Mouse (Mus musculus): ENCODE data around the gene Actr5. TPM values are rescaled to one million over a fixed set of nuclear protein-coding genes. Genes with fewer than 3 reads are reported as not detected.

The Actr5 gene
- polyA plus RNA-seq, 1 experiment from 2014 or later, result 13.0 TPM

DNA sequence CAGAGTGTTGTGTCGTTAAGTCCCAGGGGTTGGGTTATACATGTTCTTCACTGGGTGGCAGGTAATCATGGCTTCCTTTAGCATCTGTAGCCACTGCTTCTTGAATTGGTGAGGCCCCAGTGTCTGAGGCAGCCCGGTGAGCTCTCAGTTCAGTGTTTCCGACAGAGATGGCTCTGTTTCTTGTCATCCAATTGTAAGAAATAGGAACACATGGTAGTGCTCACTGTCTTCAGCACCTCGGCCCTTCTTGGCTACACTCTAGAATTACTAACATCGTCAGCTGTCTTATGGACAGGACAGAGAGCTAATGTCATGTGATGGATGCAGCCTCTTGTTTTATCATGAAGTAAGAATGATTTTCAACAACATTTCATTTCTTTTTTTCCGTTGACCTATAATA is 50.5 kb downstream of the Actr5 start:
- H3K27ac ChIP-seq (ENCODE audit: low read depth), result no peak overlapping the region
- no peak for ATAC-seq (replicated peaks; ENCODE audit: low FRiP score, low TSS enrichment, low read depth)
- peaks cover 7% of the 10 kb centered on the region for H3K4me1 ChIP-seq (replicated peaks; ENCODE audit: control insufficient read depth, insufficient read depth, low read length)
- no peak for DNase-seq (ENCODE audit: low spot score)
- H3K36me3 ChIP-seq (ENCODE audit: control insufficient read depth, insufficient read depth, low read length), result no peaks in the 10 kb centered on the region
- no peak overlapping the region for H3K9ac ChIP-seq (ENCODE audit: low read length)
- 36% methylated on average over 6 of the region's 6 CpGs for WGBS
- no peak overlapping the region for H3K4me2 ChIP-seq (ENCODE audit: low read length)
- peaks cover 5% of the 10 kb centered on the region for H3K27me3 ChIP-seq (replicated peaks; ENCODE audit: control insufficient read depth, insufficient read depth, low read length)
- H3K9me3 ChIP-seq (ENCODE audit: control insufficient read depth, low read length), result no peaks in the 10 kb centered on the region
- H3K4me3 ChIP-seq (ENCODE audit: low read depth, low read length), result no peak overlapping the region

- Histone ChIP-seq H3K9me3 (ENCODE audit: control insufficient read depth, low read length) (no peaks in the 10 kb centered on the region), H3K36me3 (ENCODE audit: control insufficient read depth, insufficient read depth, low read length) (no peaks in the 10 kb centered on the region), H3K27me3 (replicated peaks; ENCODE audit: control insufficient read depth, insufficient read depth, low read length) (no peaks in the 10 kb centered on the region), H3K4me3 (ENCODE audit: low read depth, low read length) (no peak overlapping the region), H3K4me1 (replicated peaks; ENCODE audit: control insufficient read depth, insufficient read depth, low read length) (peaks cover 7% of the 10 kb centered on the region), H3K27ac (ENCODE audit: low read depth) (no peak overlapping the region), H3K9ac (ENCODE audit: low read length) (no peak overlapping the region), H3K4me2 (ENCODE audit: low read length) (no peak overlapping the region)
- ATAC-seq (replicated peaks; ENCODE audit: low FRiP score, low TSS enrichment, low read depth) (no peak), DNase-seq (ENCODE audit: low spot score) (no peak)
- WGBS, result 86% methylated on average over 12 of the region's 12 CpGs
Measured at GRCm38 (mm10) chr2:158675907-158676533, 51.3 kb downstream of the Actr5 start.

DNA sequence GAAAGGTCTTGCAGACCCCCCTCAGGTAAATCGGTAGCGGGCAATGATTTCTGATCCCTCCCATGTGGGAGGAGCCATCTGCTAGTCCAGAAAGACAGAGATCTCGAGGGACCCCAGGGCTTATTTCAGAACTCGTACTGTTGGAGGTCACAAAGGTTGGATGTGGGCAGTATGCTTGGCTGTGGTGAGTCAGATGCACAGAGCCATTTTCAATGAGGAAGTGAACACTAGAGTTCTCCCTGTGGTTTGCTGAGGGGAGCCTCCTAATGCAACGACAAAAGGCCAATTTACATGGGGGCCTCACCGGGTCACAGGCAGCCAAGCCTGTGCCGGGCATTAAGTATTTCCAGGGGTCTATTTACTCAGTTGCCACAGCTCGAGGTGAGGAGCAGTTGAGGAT is 53.3 kb downstream of the Actr5 start:
- no peak for ATAC-seq (replicated peaks; ENCODE audit: low FRiP score, low TSS enrichment, low read depth)
- DNase-seq (ENCODE audit: low spot score), result no peak
- Histone ChIP-seq H3K27ac (ENCODE audit: low read depth) (no peak overlapping the region), H3K27me3 (replicated peaks; ENCODE audit: control insufficient read depth, insufficient read depth, low read length) (no peaks in the 10 kb centered on the region), H3K9ac (ENCODE audit: low read length) (no peak overlapping the region), H3K4me3 (ENCODE audit: low read depth, low read length) (no peak overlapping the region), H3K4me2 (ENCODE audit: low read length) (no peak overlapping the region), H3K36me3 (ENCODE audit: control insufficient read depth, insufficient read depth, low read length) (no peaks in the 10 kb centered on the region), H3K4me1 (replicated peaks; ENCODE audit: control insufficient read depth, insufficient read depth, low read length) (peaks cover 5% of the 10 kb centered on the region), H3K9me3 (ENCODE audit: control insufficient read depth, low read length) (no peaks in the 10 kb centered on the region)
- WGBS, result 67% methylated on average over 8 of the region's 8 CpGs

DNA sequence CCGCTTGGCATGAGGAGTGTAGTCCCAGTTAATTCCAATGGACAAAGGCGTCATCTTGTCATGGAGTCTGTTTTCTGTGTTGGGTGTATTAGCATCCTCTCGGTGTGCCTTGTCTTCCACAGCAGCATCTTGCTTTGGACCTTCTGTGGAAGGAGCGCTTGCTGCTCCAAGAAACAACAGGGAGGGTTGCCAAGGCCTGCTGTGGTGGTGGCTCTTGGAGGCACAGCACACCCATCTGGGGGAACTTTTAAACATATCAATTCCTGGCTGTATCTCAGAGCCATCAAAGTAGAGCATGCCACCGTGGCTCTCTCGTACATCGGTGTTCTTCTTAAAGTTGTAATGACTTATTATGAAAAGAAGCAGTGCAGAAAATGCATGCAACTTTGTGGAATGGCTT is 54.4 kb downstream of the Actr5 start:
- Histone ChIP-seq H3K27ac (ENCODE audit: low read depth) (no peak overlapping the region), H3K27me3 (replicated peaks; ENCODE audit: control insufficient read depth, insufficient read depth, low read length) (no peaks in the 10 kb centered on the region), H3K4me1 (replicated peaks; ENCODE audit: control insufficient read depth, insufficient read depth, low read length) (no peaks in the 10 kb centered on the region), H3K4me3 (ENCODE audit: low read depth, low read length) (no peak overlapping the region), H3K4me2 (ENCODE audit: low read length) (no peak overlapping the region), H3K9me3 (ENCODE audit: control insufficient read depth, low read length) (no peaks in the 10 kb centered on the region), H3K36me3 (ENCODE audit: control insufficient read depth, insufficient read depth, low read length) (no peaks in the 10 kb centered on the region), H3K9ac (ENCODE audit: low read length) (no peak overlapping the region)
- ATAC-seq (replicated peaks; ENCODE audit: low FRiP score, low TSS enrichment, low read depth), result no peak
- 94% methylated on average over 7 of the region's 7 CpGs for WGBS
- no peak for DNase-seq (ENCODE audit: low spot score)

GRCm38 (mm10) chr2:158680357-158680889 is 55.7 kb downstream of the Actr5 start:
- H3K9me3 ChIP-seq (ENCODE audit: control insufficient read depth, low read length), result no peaks in the 10 kb centered on the region
- 68% methylated on average over 10 of the region's 10 CpGs for WGBS
- H3K27ac ChIP-seq (ENCODE audit: low read depth), result no peak overlapping the region
- no peak for DNase-seq (ENCODE audit: low spot score)
- no peak for ATAC-seq (replicated peaks; ENCODE audit: low FRiP score, low TSS enrichment, low read depth)
- no peak overlapping the region for H3K9ac ChIP-seq (ENCODE audit: low read length)
- H3K4me2 ChIP-seq (ENCODE audit: low read length), result no peak overlapping the region
- no peaks in the 10 kb centered on the region for H3K27me3 ChIP-seq (replicated peaks; ENCODE audit: control insufficient read depth, insufficient read depth, low read length)
- H3K4me3 ChIP-seq (ENCODE audit: low read depth, low read length), result no peak overlapping the region
- no peaks in the 10 kb centered on the region for H3K4me1 ChIP-seq (replicated peaks; ENCODE audit: control insufficient read depth, insufficient read depth, low read length)
- no peaks in the 10 kb centered on the region for H3K36me3 ChIP-seq (ENCODE audit: control insufficient read depth, insufficient read depth, low read length)

- no peaks in the 10 kb centered on the region for H3K9me3 ChIP-seq (ENCODE audit: control insufficient read depth, low read length)
- no peak overlapping the region for H3K4me3 ChIP-seq (ENCODE audit: low read depth, low read length)
- no peaks in the 10 kb centered on the region for H3K27me3 ChIP-seq (replicated peaks; ENCODE audit: control insufficient read depth, insufficient read depth, low read length)
- no peak overlapping the region for H3K4me2 ChIP-seq (ENCODE audit: low read length)
- no peak for ATAC-seq (replicated peaks; ENCODE audit: low FRiP score, low TSS enrichment, low read depth)
- no peak overlapping the region for H3K9ac ChIP-seq (ENCODE audit: low read length)
- no peak for DNase-seq (ENCODE audit: low spot score)
- no peak overlapping the region for H3K27ac ChIP-seq (ENCODE audit: low read depth)
- 79% methylated on average over 6 of the region's 6 CpGs for WGBS
- H3K36me3 ChIP-seq (ENCODE audit: control insufficient read depth, insufficient read depth, low read length), result no peaks in the 10 kb centered on the region
- no peaks in the 10 kb centered on the region for H3K4me1 ChIP-seq (replicated peaks; ENCODE audit: control insufficient read depth, insufficient read depth, low read length)
Measured at GRCm38 (mm10) chr2:158681714-158682113, 57.0 kb downstream of the Actr5 start.

DNA sequence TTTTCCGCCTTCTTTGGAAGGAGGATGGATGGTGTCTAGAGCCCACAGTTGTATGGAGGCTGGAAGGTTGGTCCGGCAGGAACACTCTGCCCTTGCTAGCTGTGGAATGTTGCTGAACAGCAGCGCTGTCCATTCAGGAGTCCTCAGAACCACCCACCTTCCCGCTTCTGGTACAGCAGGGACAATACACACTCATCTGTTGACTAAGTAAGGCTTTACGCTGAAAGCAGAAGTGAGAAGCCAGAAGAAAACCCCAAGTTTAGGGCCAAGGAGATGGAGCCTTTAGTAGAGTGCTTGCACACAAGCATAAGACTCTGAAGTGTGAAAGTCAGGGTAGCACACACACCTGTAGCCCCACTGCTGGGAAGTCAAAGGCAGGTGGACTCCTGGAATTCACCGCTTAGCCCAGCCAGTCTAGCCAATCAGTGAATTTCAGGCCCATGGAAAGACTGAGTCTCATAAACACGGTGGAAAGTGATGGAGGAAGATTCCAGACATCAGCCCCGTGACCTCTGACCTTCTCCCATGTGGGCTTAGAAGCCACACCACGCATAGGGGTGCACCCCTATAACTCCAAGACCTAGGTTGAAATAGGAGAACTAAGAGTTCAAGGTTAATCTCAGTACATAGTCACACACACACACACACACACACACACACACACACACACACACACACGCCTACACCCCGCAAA is 57.8 kb downstream of the Actr5 start:
- WGBS, result 59% methylated on average over 11 of the region's 11 CpGs
- DNase-seq (ENCODE audit: low spot score) (no peak), ATAC-seq (replicated peaks; ENCODE audit: low FRiP score, low TSS enrichment, low read depth) (no peak)
- no peak overlapping the region for H3K27ac ChIP-seq (ENCODE audit: low read depth)
- H3K9me3 ChIP-seq (ENCODE audit: control insufficient read depth, low read length), result no peaks in the 10 kb centered on the region
- H3K4me3 ChIP-seq (ENCODE audit: low read depth, low read length), result no peak overlapping the region
- no peaks in the 10 kb centered on the region for H3K36me3 ChIP-seq (ENCODE audit: control insufficient read depth, insufficient read depth, low read length)
- no peak overlapping the region for H3K9ac ChIP-seq (ENCODE audit: low read length)
- no peaks in the 10 kb centered on the region for H3K4me1 ChIP-seq (replicated peaks; ENCODE audit: control insufficient read depth, insufficient read depth, low read length)
- H3K4me2 ChIP-seq (ENCODE audit: low read length), result no peak overlapping the region
- no peaks in the 10 kb centered on the region for H3K27me3 ChIP-seq (replicated peaks; ENCODE audit: control insufficient read depth, insufficient read depth, low read length)

DNA sequence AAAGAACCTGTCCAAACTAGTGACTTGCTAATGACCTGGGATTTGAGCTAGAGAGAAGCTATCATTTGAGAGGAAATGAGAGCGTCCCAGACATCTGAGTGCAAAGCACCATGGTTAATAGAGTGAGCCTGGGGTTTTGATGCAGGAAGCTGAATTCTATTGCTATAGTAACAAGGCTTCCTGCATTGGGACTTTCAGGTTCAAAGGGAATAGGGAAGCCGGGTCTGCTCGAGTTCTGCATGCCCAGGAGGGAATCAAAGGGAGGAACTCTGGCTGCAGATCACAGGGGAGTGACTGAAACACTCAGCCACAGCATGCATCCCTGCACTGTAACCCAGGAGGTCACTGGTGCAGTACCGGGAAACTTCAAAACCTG is 58.3 kb downstream of the Actr5 start:
- Histone ChIP-seq H3K27me3 (replicated peaks; ENCODE audit: control insufficient read depth, insufficient read depth, low read length) (no peaks in the 10 kb centered on the region), H3K36me3 (ENCODE audit: control insufficient read depth, insufficient read depth, low read length) (no peaks in the 10 kb centered on the region), H3K27ac (ENCODE audit: low read depth) (no peak overlapping the region), H3K4me3 (ENCODE audit: low read depth, low read length) (no peak overlapping the region), H3K9ac (ENCODE audit: low read length) (no peak overlapping the region), H3K4me2 (ENCODE audit: low read length) (no peak overlapping the region), H3K9me3 (ENCODE audit: control insufficient read depth, low read length) (no peaks in the 10 kb centered on the region), H3K4me1 (replicated peaks; ENCODE audit: control insufficient read depth, insufficient read depth, low read length) (no peaks in the 10 kb centered on the region)
- ATAC-seq (replicated peaks; ENCODE audit: low FRiP score, low TSS enrichment, low read depth), result no peak
- DNase-seq (ENCODE audit: low spot score), result no peak
- 16% methylated on average over 4 of the region's 4 CpGs for WGBS

All from intestine, embryonic 14.5 days (tissue).